Mouse (Mus musculus): ENCODE measurements at regions not wholly inside any gene's neighbourhood (a gene's known extent, or its start where the extent isn't known, plus 50 kb on each side); places are given as distances from the start of the nearest gene placed in this dataset.

DNA sequence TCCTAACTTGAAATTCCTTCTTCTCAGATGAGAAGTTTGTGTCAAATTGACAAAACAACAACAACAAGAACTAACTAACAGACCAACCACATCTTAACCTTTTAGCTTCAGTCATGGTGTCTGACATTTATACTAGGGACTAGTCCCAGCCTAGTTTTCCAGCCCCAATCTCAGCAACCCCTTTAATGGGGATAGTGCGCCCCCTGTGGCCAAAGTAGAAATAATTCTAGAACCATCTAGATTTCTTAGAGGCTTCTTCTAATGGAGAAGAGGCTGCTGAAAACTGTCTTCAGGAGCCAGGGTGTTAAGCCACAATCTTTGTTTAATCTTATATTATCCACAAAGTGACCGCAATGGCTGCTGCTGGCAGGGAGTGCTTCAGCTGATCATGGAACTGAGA is 659.5 kb upstream of the Kdm8 start:
- Histone ChIP-seq H3K4me1 (ENCODE audit: control insufficient read depth, insufficient read depth, low read length) (peaks cover 2% of the 10 kb centered on the region; the same call in 1 of the 2 replicates), H3K4me3 (ENCODE audit: insufficient read depth, low read length) (no peak overlapping the region), H3K27ac (ENCODE audit: insufficient read depth, low read length) (no peak overlapping the region)
- no peak for TF ChIP-seq POLR2A (IDR thresholded peaks at IDR 0.05; ENCODE audit: low read depth, low read length)
- TF ChIP-seq CTCF (IDR thresholded peaks at IDR 0.05; ENCODE audit: borderline replicate concordance, insufficient read depth, low read length) = no peak

DNA sequence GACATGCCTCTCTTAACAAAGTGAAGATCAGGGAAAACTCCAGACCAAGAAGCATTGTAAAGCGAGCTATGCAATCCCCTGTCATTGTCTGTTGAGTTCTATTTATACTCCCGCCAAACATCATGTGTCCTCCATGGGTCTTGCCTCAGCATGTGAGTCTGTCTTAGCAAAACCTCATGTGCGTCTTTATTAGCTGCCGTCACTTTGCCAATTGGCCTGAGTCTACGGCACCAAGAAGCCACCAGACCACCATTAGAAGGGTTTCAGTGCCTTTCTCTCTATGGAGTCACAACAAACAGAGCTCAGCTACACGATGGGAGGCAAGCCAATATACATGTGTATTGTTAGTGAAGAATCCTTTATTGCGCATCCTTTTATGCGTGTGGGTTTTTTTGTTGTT is 658.6 kb upstream of the Kdm8 start:
- no peak for TF ChIP-seq CTCF (IDR thresholded peaks at IDR 0.05; ENCODE audit: borderline replicate concordance, insufficient read depth, low read length)
- TF ChIP-seq POLR2A (IDR thresholded peaks at IDR 0.05; ENCODE audit: low read depth, low read length) = no peak
- Histone ChIP-seq H3K4me1 (ENCODE audit: control insufficient read depth, insufficient read depth, low read length) (peaks cover 2% of the 10 kb centered on the region; the same call in 1 of the 2 replicates), H3K4me3 (ENCODE audit: insufficient read depth, low read length) (no peak overlapping the region), H3K27ac (ENCODE audit: insufficient read depth, low read length) (no peak overlapping the region)

DNA sequence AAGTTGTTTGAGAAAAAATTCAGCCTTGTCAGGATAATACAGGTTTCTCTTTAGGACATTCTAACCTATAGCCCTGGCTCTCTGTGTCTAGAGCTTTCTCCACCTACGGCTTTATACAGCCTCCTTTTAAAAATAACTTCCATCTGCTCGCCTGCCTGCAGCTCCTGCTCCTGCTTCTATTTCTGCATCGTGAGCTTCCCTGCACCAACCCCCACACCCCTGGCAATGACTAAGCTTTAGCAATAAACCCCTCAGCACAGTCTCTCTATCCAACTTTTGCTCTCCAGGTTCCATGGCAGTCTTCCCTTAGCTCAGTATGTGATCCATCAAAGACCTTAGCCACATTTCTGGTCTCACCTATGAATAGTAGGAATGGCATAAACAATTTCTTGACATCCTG is 655.7 kb upstream of the Kdm8 start:
- Histone ChIP-seq H3K27ac (ENCODE audit: insufficient read depth, low read length) (no peak overlapping the region), H3K4me1 (ENCODE audit: control insufficient read depth, insufficient read depth, low read length) (peaks cover 2% of the 10 kb centered on the region; the same call in 1 of the 2 replicates), H3K4me3 (ENCODE audit: insufficient read depth, low read length) (no peak overlapping the region)
- no peak for TF ChIP-seq POLR2A (IDR thresholded peaks at IDR 0.05; ENCODE audit: low read depth, low read length)
- no peak for TF ChIP-seq CTCF (IDR thresholded peaks at IDR 0.05; ENCODE audit: borderline replicate concordance, insufficient read depth, low read length)

DNA sequence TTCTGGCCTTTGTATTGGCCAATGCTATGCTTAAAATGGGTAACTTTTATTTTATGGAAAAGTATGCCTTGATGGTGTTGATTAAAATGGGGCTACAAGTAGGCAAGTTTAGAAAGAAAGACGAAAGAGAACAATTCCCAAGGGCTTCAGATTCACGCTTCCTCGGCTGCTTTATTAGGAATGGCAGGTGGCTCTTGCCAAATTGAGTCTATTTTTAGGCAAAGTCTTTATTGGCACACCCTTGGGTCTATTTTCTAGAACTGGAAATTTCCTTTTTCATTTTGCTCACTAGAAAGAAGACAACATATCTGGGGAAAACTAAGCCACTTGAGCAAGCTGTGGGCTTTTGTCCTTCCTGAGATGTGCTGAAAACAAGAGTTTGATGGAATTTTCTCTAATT is 641.4 kb upstream of the Kdm8 start:
- Histone ChIP-seq H3K4me3 (ENCODE audit: insufficient read depth, low read length) (no peak overlapping the region), H3K4me1 (ENCODE audit: control insufficient read depth, insufficient read depth, low read length) (no peaks in the 10 kb centered on the region), H3K27ac (ENCODE audit: insufficient read depth, low read length) (no peak overlapping the region)
- TF ChIP-seq CTCF (IDR thresholded peaks at IDR 0.05; ENCODE audit: borderline replicate concordance, insufficient read depth, low read length) (no peak), POLR2A (IDR thresholded peaks at IDR 0.05; ENCODE audit: low read depth, low read length) (no peak)

DNA sequence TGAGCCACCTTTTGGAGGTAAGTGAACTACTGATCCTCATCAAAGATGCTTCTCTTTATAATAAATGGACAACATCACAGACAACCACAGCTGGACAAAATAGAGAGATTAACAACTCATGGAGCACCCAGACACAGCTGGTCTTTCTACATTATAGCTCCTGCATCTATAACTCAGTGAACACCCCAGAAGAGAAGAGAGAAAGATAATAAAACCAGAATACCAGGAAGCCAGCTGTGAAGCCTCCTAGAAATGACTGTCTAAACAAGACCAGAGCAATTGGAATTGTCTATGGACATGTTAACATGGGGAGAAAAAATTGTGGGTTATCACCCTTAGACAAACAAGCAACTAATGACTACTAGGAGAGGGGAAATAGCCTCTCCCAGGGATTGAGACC is 609.8 kb upstream of the Kdm8 start:
- Histone ChIP-seq H3K27ac (ENCODE audit: insufficient read depth, low read length) (no peak overlapping the region), H3K4me3 (ENCODE audit: insufficient read depth, low read length) (no peak overlapping the region), H3K4me1 (ENCODE audit: control insufficient read depth, insufficient read depth, low read length) (no peaks in the 10 kb centered on the region)
- TF ChIP-seq CTCF (IDR thresholded peaks at IDR 0.05; ENCODE audit: borderline replicate concordance, insufficient read depth, low read length) (no peak), POLR2A (IDR thresholded peaks at IDR 0.05; ENCODE audit: low read depth, low read length) (no peak)

DNA sequence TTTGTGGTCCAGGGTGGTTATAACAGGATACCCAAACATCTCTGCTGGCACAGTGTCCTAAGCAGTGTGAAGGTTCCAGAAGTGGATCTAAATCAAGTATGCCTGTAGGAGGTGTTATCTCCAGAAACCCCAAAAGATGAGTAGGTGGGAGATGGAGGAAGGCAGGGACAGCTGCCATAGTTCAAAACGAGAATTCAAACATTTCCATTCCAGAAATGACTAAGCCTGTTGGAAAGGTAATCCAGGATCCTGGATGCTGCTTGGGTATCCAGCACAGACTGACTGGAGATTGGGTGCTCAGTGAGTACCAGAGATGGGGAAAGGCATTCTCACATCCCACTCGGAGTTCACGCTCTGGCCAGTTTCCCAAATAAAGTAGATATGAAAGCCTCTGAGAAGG is 607.9 kb upstream of the Kdm8 start:
- no peak overlapping the region for H3K4me3 ChIP-seq (ENCODE audit: insufficient read depth, low read length)

DNA sequence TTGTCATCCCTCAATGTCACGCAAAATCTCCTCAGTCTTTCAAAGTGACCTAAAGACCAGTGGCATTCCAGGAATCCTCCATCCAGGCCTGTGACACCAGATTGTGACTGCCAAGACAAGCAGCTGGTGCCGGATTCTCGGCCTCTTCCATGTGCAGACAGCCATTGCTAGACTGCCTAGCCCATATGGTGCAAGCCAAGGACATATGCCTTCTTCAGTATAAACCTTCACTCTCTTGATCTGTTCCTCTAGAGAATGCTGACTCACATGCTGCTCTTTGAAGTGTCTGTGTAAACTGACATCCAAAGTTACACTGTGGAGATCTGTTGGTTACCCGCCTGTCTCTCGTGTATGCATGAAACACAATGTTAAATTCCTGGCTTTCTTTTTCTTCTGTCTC is 589.4 kb upstream of the Kdm8 start:
- no peaks in the 10 kb centered on the region for H3K4me1 ChIP-seq (ENCODE audit: control insufficient read depth, insufficient read depth, low read length)
- no peak overlapping the region for H3K4me3 ChIP-seq (ENCODE audit: insufficient read depth, low read length)
- H3K27ac ChIP-seq (ENCODE audit: insufficient read depth, low read length) = no peak overlapping the region
- TF ChIP-seq POLR2A (IDR thresholded peaks at IDR 0.05; ENCODE audit: low read depth, low read length) (no peak), CTCF (IDR thresholded peaks at IDR 0.05; ENCODE audit: borderline replicate concordance, insufficient read depth, low read length) (no peak)

More for the DNA sequence above, 607.9 kb upstream of the Kdm8 start:
- Histone ChIP-seq H3K27ac (ENCODE audit: insufficient read depth, low read length) (no peak overlapping the region), H3K4me1 (ENCODE audit: control insufficient read depth, insufficient read depth, low read length) (no peaks in the 10 kb centered on the region)
- TF ChIP-seq CTCF (IDR thresholded peaks at IDR 0.05; ENCODE audit: borderline replicate concordance, insufficient read depth, low read length) (no peak), POLR2A (IDR thresholded peaks at IDR 0.05; ENCODE audit: low read depth, low read length) (no peak)

DNA sequence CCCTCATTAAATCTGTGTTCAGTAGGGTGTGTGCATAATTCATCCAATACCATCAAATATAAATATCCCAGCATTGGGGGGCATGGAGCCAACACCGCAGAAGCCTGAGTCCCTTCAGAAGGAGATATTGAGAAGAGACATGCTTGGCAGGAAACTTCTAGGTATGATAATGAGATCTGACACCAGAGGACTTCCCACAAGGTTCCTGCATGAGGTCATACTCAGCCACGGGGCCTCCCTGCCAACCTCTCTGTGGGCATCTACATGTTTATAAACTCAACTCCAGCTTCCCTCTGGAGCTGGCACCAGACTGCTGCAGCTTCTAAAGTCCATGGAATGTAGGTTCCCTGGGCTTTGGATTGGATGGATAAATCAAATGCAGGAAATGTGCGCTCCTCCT is 587.4 kb upstream of the Kdm8 start:
- Histone ChIP-seq H3K4me1 (ENCODE audit: control insufficient read depth, insufficient read depth, low read length) (no peaks in the 10 kb centered on the region), H3K4me3 (ENCODE audit: insufficient read depth, low read length) (no peak overlapping the region), H3K27ac (ENCODE audit: insufficient read depth, low read length) (no peak overlapping the region)
- TF ChIP-seq CTCF (IDR thresholded peaks at IDR 0.05; ENCODE audit: borderline replicate concordance, insufficient read depth, low read length) (no peak), POLR2A (IDR thresholded peaks at IDR 0.05; ENCODE audit: low read depth, low read length) (no peak)

DNA sequence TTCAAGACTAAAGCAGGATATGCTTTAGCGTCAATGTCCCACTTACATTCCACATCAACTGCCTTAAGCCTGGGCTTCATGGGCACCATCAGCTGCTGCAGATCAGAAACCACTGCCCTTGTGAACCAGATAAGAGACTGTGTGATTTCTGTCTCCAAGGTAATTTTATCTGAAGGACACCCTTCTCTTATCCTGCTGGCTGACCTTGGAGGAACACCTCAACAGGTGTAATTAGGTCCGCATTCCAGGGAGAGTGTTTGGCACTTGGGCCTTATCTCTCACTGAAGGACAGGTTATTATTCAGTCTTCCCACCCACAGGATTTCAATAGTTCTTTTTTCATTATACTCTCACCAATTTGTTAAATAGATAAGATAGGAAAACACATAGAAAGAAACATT is 583.1 kb upstream of the Kdm8 start:
- TF ChIP-seq CTCF (IDR thresholded peaks at IDR 0.05; ENCODE audit: borderline replicate concordance, insufficient read depth, low read length) = no peak
- TF ChIP-seq POLR2A (IDR thresholded peaks at IDR 0.05; ENCODE audit: low read depth, low read length) = no peak
- H3K4me1 ChIP-seq (ENCODE audit: control insufficient read depth, insufficient read depth, low read length) = no peaks in the 10 kb centered on the region
- no peak overlapping the region for H3K4me3 ChIP-seq (ENCODE audit: insufficient read depth, low read length)
- H3K27ac ChIP-seq (ENCODE audit: insufficient read depth, low read length) = no peak overlapping the region

DNA sequence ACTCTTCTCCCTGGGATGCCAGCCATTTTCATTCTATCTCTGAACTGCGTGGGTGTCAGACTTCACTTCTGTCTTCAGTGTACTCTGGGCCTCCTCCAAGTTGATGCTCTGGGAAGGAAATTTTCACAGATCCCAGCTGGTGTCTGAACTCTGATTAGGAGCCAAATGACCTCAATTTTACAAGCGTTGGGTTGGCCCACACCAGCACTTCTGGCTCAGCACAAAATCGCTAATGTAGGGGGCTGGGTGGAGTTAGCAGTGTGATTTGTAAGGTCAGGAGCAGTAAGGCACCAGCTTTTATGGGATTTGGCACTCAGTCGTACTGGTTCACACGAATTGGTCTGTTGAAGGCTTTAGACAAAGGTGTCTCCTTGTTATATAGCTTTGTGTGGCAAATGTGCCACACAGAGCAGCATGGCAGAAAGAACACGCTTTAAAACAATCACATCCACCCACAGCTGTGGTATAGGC is 576.3 kb upstream of the Kdm8 start:
- Histone ChIP-seq H3K27ac (ENCODE audit: insufficient read depth, low read length) (no peak overlapping the region), H3K4me3 (ENCODE audit: insufficient read depth, low read length) (no peak overlapping the region), H3K4me1 (ENCODE audit: control insufficient read depth, insufficient read depth, low read length) (no peaks in the 10 kb centered on the region)
- no peak for TF ChIP-seq CTCF (IDR thresholded peaks at IDR 0.05; ENCODE audit: borderline replicate concordance, insufficient read depth, low read length)
- TF ChIP-seq POLR2A (IDR thresholded peaks at IDR 0.05; ENCODE audit: low read depth, low read length) = no peak

DNA sequence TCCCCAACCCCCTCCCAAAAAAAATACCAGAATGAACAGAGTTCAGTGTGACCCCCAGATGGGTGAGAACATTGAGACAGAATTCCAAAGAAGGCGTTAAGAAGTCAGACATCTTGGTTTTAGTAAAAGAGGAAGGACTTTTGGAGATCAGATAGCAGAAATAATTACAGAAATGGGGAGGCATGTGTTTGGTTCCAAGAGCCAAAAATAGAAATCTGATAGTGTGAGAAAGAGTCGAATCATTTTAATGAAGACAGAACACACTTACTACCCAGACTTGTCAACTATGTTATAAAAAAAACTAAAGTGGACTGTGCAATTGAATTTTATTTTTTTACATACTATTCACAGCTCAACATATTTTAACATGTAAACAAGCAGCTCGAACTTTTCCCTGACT is 575.9 kb upstream of the Kdm8 start:
- TF ChIP-seq POLR2A (IDR thresholded peaks at IDR 0.05; ENCODE audit: low read depth, low read length) (no peak), CTCF (IDR thresholded peaks at IDR 0.05; ENCODE audit: borderline replicate concordance, insufficient read depth, low read length) (no peak)
- no peaks in the 10 kb centered on the region for H3K4me1 ChIP-seq (ENCODE audit: control insufficient read depth, insufficient read depth, low read length)
- H3K4me3 ChIP-seq (ENCODE audit: insufficient read depth, low read length) = no peak overlapping the region
- H3K27ac ChIP-seq (ENCODE audit: insufficient read depth, low read length) = no peak overlapping the region
